Mouse (Mus musculus) liver, postnatal 0 days (tissue): Measurements from ENCODE around the gene Ache.

Source experiments
- CTCF ChIP-seq: sonication (generic); IDR thresholded peaks from 2 replicates; pipeline ENCODE4 v1.5.1; 2016; ENCODE audit warnings: antibody characterized with exemption, low read depth
- EP300 ChIP-seq: IDR thresholded peaks from 2 replicates; pipeline ENCODE4 v1.6.1; 2016; ENCODE audit warnings: antibody characterized with exemption, low read depth, mild to moderate bottlenecking

DNA sequence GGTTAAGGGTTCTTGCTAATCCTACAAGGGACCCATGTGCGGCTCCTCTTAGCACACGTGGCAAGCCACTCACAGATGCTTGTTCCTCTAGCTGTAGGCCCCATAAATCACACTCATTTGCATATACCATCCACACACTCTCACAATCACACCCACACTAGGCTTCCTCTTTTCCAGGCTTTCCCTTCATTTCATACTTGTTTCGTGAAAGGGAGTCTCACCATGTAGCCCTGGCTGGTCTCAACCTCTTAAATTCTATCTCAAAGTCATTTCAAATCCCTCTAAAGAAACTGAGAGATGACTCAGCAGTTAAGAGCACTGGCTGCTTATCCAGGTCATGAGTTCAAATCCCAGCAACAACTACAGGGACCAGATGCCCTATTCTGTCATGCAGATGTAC is 18.5 kb downstream of the Ache start:
- no peak for TF ChIP-seq EP300
- no peak for TF ChIP-seq CTCF
